Mouse (Mus musculus): Measurements from ENCODE around the gene Capn9.

DNA sequence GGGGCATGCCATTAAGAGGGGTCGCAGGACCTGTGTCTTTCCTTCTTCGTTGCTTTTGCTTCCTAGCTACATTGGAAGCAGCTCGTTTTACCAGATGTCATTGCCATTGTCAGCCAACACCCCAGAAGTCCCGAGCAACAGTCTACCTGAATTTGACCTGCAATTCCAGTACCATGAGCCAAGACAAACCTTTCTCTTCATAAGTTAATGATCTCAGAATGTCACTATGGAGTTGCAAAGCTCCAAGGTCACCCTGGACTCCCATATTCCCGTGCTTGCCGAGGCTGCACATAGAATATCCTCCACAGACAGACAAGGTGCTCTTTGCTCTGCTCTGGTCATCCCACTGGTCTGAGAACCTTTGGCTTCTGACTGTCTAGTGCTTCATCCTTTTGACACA lies 8.8 kb upstream of the Capn9 start:
- TF ChIP-seq POLR2A (IDR thresholded peaks at IDR 0.05; ENCODE audit: extremely low read depth, insufficient read depth, low read length) (no peak), CTCF (IDR thresholded peaks at IDR 0.05; ENCODE audit: extremely low read depth, insufficient read depth, low read length) (no peak)
